Mouse (Mus musculus): Measurements from ENCODE around the gene Mreg.

DNA sequence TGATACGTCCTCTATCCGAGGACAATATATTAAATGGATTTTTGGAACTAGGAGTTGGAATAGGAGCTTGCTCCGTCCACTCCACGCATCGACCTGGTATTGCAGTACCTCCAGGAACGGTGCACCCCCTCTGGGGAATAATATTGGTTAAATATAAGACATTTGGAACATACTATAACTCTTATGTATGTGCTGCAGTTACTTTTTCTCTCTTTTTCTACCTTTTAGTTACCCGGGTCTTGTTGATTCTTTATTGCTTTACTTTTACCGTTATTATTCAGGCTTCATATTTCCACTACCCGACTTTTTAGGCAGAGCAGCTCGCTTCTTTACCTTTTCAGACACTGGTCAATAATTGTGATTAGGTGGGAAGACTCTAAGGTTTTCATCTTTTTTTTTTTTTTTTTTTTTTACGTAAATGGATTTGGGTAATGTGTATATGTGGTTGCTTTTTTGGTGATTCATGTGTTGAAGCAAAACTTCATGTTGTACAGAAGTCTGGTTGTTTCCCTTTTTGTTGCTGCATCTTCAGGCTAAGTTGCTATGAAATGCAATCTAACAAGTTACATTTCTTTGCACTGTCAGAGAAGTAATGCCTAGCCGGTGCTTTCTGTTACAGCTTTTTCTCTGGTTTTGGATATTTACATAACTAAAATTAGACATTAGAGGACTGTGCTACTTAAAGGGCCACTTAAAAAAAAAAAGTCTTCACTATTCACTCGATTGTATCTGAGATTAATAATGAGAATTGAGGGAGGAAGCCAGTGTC is 25.1 kb upstream of the Mreg start:
- TF ChIP-seq EP300 (optimal IDR thresholded peaks at IDR 0.05) (no peak), CTCF (IDR thresholded peaks at IDR 0.05; ENCODE audit: low read depth) (no peak)

All from stomach, postnatal 0 days (tissue).